Mouse (Mus musculus) adrenal gland, postnatal 14 days (tissue): ENCODE measurements around the gene Aqp3. TPM values are rescaled to one million over a fixed set of nuclear protein-coding genes. Genes with fewer than 3 reads are reported as not detected.

Source experiments
- DNase-seq: peaks from one replicate; pipeline ENCODE4 v3.0.0; 2021; ENCODE audit warnings: mixed read lengths
- total RNA-seq: library from RNA; stranded (reverse); gene quantifications from 2 replicates; pipeline ENCODE4 v1.2.3, GENCODE M21; 2021

Aqp3 gene
- total RNA-seq, 1 experiment from 2014 or later: not detected

DNA sequence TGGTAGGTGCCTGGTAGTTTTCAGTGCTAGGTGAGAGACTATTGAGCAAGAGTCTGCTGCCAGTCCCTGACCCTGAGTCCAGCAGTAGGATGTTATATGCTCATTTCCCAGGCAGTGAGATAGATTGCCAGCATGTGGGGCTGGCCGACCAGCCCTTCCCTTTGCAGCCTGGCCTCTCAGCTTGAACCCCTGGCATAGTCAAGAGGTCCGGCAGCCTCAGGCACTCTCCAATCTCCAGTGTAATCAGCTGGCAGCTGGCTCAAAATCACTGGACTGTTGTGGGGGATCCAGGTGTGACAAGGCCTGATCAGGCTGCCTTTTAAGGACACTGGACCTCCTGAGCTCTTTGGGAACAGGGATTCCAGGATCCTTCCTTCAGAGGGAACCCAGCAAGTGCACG lies 34.6 kb downstream of the Aqp3 start:
- no peak for DNase-seq

- no peak for DNase-seq
These were observed 40.6 kb downstream of the Aqp3 start for GRCm38 (mm10) chr4:41057361-41057760.

- no peak for DNase-seq
These were observed 41.1 kb downstream of the Aqp3 start for GRCm38 (mm10) chr4:41056742-41057332.

- DNase-seq: no peak
These were observed 41.7 kb downstream of the Aqp3 start for GRCm38 (mm10) chr4:41056253-41056652.

DNA sequence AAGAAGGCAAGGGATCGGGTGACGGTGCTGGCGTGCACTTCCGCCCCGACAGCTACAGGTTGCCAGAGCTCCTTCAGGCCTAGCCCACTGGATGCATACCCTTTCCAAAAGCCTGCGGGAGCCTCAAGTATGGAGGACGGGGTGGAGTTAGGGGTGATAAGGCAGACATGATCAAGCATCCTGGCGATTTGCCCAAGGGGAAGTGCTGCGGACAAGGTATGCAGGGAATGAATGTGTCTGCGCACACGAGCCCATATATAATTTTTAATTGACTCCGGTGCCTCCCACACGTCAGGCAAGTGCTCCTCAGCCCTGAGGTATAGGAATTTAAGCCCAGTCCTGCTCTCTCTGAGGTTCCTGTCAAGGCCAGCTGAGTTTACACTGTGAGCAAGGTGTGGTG lies 42.9 kb downstream of the Aqp3 start:
- DNase-seq: peak; percentile 42

- DNase-seq: no peak
These were observed 46.2 kb downstream of the Aqp3 start for GRCm38 (mm10) chr4:41051781-41052180.

DNA sequence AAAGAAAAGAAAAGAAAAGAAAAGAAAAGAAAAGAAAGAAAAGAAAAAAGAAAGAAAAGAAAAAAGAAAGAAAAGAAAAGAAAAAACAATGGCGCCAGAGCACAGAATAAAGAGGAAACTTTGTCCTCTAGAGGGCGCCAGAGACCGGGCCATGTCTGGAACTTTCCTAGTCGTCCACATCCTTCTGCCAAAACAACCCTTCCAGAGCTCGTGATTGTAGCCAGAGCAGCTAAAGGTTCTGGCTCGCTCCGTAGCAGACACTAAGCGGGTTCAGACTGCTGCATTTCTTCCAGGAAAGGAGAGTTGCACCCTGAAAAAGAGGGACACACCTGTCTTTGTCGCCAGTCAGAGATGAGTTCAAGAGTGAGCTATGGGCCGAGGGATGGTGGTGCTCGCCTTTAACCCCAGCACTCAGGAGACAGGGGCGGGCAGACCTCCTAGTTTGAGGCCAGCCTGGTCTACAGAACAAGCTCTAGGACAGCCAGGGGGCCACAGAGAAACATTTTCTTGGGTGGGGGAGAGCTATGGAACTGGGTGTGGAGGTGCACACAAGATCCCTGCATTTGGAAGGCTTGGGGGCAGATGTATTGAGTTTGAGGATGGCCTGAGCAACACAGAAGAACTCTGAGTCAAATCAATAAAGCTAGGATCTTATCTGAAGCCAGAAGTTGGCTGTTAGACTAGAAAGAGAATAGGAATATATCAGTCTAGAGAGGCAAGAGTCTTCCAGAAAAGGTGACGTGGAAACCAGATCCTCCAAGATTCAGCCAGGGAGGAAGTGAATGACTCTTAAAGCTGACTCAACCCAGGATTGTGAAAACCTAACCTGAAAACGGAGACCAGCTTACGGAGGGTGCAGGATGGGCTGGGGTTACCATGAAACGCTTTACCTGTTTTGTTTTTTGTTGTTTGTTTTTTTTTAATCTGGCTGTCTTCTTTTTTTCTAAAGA lies 47.0 kb downstream of the Aqp3 start:
- peak; percentile 90 for DNase-seq

GRCm38 (mm10) chr4:41048926-41049325 lies 49.1 kb downstream of the Aqp3 start:
- DNase-seq: no peak

DNA sequence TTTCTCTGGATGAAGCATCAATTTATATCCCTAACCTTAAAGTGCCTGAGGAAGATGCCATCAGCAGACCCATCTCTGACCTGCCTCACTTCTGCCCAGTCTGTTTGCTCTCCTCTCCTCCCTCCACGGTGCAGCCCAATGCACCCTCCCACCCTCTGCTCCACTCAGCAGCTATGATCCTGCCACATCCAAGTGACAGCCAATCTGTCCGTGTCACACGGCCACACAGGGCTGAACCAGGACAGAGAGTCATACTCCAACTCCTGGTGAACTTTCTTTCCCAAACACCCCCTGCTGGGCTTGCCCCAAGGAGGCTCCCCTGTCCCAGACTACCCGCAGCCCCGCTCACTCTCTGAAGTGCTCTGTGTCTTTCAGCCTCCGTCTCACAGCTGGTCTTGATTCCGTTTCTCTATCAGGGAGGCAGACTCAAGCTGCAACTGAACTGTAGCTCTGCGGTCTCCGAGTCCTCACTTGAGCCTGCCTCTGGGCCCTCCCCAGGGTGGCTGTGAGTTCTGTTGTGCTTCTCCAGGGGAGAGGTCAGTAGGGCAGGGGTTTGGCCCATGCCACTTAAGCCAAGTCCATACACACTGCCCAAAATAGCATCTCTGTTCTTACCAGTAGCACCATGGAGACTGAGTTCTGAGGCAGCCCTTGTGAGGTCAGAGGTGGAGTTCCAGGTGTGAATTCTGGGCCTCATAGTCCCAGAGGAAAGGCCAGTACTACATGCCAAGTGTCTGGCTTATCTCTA lies 50.3 kb downstream of the Aqp3 start, which contains the start of gene Aqp7:
Gene Aqp7 (minus strand): TSS at position 616 of the 748 bp plus-strand sequence.
- DNase-seq: peak; percentile 58

GRCm38 (mm10) chr4:41046254-41046795 lies 51.7 kb downstream of the Aqp3 start:
- DNase-seq: no peak

DNA sequence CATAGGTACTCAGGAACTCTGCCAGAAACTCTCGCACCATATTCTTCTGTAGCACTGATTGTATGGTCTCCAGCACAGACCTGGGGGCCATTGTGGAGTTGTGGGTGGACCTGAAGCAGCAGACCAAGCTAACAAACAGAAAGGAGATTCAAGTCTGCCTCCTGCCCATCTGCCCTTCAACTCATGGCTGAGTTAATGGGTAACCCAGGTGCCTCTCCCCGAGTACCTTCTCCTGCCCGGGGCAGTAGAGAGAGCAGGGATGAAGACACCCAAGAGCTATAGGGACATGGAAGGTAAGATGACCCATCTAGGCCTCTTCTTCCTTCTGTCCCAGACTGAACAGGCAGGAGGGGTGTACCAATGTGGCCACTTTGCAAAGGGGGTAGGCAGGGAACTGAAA lies 52.7 kb downstream of the Aqp3 start:
- DNase-seq: no peak

DNA sequence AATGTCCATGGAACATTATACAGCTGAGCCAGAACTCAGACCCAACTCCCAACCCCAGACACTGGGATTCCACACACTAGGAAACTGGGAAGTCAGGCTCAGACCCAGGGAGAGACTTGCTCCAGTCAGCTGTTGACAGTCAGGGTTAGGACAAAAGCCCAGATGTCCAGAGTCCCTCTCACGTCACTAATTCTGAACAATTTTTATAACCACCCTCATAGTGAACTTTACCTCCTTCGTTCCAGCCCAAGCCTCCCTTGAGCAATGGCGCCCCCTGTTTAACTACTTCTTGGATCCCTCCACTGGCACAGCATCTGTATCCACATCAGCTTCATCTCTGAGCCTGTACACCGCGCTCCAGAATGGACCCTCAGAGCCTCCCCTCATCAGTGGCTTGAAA lies 54.0 kb downstream of the Aqp3 start:
- DNase-seq: peak; percentile 45

DNA sequence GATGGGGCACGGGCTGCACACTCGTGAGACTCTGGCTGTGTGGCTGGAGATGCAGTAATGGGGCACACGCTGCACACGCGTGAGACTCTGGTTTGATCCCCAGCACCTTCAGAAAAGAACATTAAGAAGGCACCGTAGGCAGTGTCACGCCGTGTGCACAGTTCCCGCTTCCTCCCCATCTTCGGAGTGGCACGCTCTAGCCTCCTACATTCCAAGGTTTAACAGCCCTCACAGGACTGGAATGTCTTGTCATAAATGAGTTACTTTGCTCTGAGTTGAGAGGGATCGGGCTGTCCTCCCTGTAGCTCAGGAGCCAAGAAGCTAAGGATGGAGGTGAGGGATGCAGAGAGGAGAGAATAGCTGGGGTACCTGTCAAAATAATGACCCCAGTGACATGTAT lies 55.1 kb downstream of the Aqp3 start:
- no peak for DNase-seq

Other genes with a start within 250 kb of the Aqp3 start
- gene B4galt1, start 244.2 kb downstream of the Aqp3 start, total RNA-seq: 69.4 and 70.5 TPM in 2 replicates
- gene Spink4, start 178.1 kb downstream of the Aqp3 start, total RNA-seq: 2.3 and 2.8 TPM in 2 replicates
- gene Bag1, start 149.9 kb downstream of the Aqp3 start, total RNA-seq: 247 and 248 TPM in 2 replicates
- 74.8 and 78.5 TPM in 2 replicates for gene Chmp5, start 149.8 kb downstream of the Aqp3 start, total RNA-seq
- gene Nfx1, start 127.3 kb downstream of the Aqp3 start, total RNA-seq: 63.1 and 69.5 TPM in 2 replicates
- 62.7 and 67.7 TPM in 2 replicates for gene Aqp7, start 50.0 kb downstream of the Aqp3 start, total RNA-seq
- 45.2 and 49.5 TPM in 2 replicates for gene Nol6, start 26.3 kb upstream of the Aqp3 start, total RNA-seq
- 102 and 113 TPM in 2 replicates for gene Ube2r2, start 37.6 kb upstream of the Aqp3 start, total RNA-seq
- gene Ubap2, start 177.0 kb upstream of the Aqp3 start, total RNA-seq: 42.1 and 44.8 TPM in 2 replicates
- gene Dcaf12, start 216.7 kb upstream of the Aqp3 start, total RNA-seq: 53.7 and 57.3 TPM in 2 replicates